Mouse (Mus musculus) heart, adult 2 months (tissue): Measurements from ENCODE around the gene Grik3.

Source experiments
- CTCF ChIP-seq: fragments of 200-600 bp; IDR thresholded peaks from 2 replicates; pipeline ENCODE4 v1.8.1; 2022; ENCODE audit warnings: antibody characterized with exemption, mild to moderate bottlenecking, moderate library complexity
- EP300 ChIP-seq: fragments of 200-500 bp; IDR thresholded peaks from 2 replicates; pipeline ENCODE4 v1.6.1; 2011; ENCODE audit warnings: low read depth, low read length, control low read depth; ENCODE audit not compliant: insufficient read depth
- POLR2A ChIP-seq: fragments of 200-500 bp; IDR thresholded peaks from 2 replicates; pipeline ENCODE4 v1.6.1; 2011; ENCODE audit warnings: mild to moderate bottlenecking, low read depth, low read length, control low read depth; ENCODE audit not compliant: insufficient read depth

DNA sequence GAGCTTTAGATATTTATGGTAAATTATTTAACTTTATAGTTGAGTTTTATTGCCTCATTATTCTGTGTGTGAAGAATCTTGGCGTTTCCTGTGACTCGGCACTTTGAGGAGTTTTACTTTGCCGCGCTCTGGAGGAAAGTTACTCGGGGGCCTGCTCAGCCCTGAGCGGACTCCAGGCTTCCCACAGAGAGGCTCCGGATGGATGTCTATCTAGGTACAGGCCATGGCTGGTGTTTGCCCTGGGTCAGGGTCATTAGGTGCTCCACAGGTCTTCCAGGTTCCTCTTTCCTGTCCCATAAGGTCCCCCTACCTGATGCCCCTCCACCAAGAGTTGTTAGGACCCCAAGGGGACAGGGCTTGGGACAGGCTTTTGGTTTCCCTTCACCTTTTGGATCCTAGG is 45.0 kb downstream of the Grik3 start:
- no peak for TF ChIP-seq EP300
- no peak for TF ChIP-seq CTCF
- TF ChIP-seq POLR2A, result no peak
